Mouse (Mus musculus) urinary bladder, postnatal 10 days (tissue): ENCODE results near the gene Hectd3.

ENCODE experiments used
- DNase-seq: peaks from one replicate; pipeline ENCODE4 v3.0.0; 2022; ENCODE audit warnings: low spot score

Hectd3 gene

DNA sequence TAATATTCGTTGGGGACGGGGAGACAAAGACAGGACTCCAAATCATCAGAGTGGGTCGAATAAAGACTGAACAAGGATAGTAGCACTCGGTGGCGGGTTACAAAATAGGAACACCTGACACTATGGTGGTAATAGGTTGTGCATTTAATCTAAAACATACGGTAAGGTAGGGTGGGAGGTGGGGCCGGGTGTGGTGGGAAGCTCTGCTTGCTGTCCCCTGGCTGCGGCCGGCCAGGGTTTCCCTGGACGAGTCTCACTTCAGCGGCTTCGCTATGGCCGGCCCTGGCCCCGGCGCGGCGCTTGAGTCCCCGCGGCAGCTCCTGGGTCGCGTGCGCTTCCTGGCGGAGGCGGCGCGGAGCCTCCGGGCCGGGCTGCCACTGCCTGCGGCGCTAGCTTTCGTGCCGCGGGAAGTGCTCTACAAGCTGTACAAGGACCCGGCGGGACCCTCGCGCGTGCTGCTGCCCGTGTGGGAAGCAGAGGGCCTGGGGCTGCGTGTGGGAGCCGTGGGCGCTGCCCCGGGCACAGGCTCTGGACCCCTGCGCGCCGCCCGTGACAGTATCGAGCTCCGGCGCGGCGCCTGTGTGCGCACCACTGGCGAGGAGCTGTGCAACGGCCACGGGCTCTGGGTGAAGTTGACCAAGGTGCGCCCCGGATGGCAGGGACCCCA, at the start of gene Hectd3:
Gene Hectd3, plus strand, starts transcription at position 187 of the 667 bp plus-strand sequence.
- DNase-seq, result no peak

GRCm38 (mm10) chr4:116951642-116952041, 43.5 kb upstream of the Hectd3 start:
- DNase-seq, result no peak

GRCm38 (mm10) chr4:116954951-116955350, 40.2 kb upstream of the Hectd3 start:
- DNase-seq, result no peak

DNA sequence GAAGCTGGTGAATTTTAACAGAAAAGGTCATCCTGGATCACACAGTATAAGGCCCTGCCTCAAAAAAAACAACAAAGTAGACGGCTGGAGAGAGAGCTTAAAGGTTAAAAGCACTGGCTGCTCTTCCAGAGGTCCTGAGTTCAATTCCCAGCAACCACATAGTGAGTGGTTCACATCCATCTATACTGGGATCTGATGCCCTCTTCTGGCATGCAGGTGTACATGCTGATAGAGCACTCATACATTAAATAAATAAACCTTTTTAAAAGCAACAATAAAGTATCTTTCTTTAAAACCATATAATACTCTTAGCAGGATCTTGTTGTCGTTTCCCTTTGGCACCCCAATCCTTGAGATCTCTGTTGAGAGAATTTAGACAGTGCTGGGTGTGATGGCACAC, 18.6 kb upstream of the Hectd3 start:
- DNase-seq, result no peak

DNA sequence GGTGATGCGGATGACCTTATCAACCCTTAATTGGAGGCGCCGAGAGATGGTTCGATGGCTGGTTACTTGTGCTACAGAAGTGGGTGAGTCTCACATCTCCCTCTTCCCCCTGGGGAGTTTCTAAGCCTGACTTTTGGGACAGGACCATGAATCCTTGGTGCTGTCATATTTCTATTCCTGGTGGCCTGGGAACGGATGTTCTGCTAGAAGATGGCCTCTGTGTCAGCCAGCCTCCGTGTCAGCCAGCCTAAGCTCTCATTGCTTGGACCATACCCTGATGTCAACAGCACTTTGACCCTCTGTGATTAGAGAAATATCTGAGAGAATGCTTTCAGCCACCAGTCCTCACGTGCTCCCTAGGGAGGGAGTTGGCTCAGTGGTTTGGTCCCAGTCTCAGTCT, 9.4 kb upstream of the Hectd3 start:
- no peak for DNase-seq

DNA sequence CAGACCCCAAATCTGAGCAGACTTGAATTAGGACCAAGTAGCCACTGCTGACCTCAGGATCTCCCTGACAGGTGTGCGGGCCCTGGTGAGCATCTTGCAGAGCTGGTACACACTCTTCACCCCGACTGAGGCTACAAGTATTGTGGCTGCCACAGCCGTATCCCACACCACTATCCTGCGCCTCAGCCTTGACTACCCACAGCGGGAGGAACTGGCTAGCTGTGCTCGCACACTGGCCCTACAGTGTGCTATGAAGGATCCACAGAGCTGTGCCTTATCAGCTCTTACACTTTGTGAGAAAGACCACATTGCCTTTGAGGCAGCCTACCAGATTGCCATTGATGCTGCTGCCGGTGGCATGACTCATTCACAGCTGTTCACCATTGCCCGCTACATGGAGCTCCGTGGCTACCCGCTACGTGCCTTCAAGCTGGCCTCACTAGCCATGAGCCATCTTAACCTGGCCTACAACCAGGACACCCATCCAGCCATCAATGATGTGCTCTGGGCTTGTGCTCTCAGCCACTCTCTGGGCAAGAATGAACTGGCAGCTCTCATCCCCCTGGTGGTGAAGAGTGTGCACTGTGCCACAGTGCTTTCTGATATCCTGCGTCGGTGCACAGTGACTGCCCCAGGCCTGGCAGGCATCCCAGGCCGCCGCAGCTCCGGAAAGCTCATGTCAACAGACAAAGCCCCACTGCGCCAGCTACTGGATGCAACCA, 8.6 kb upstream of the Hectd3 start:
- DNase-seq, result no peak

GRCm38 (mm10) chr4:116987122-116987456, 8.0 kb upstream of the Hectd3 start:
- DNase-seq, result no peak

GRCm38 (mm10) chr4:116989731-116990130, 5.4 kb upstream of the Hectd3 start:
- DNase-seq, result no peak

DNA sequence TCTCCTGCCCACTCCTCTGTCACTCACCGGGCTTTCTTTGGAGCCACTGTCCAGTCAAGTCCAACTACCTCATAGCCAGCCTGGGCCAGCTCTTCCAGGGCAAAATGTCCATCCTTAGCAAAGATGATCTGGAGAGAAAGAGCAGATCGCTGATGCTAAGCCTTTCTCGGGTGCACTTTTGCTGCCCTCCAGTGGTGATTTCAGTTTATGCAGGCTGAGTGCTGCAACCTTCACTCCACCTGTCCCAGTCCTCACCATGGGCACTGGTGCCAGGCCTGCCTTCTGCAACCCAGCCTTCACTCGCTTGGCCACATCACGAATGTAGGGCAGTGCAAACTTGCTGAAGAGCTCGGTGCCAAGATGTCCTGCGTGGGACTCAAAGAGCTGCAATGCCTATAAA, 3.8 kb upstream of the Hectd3 start:
- DNase-seq, result no peak

- DNase-seq, result peak; percentile 60
Observed at GRCm38 (mm10) chr4:116993672-116994621, 1.2 kb upstream of the Hectd3 start, which contains the start of gene Urod. Gene Urod (minus strand): TSS chr4:116994413.

- DNase-seq, result no peak
Observed at GRCm38 (mm10) chr4:116995798-116996135, 650 bp downstream of the Hectd3 start.

GRCm38 (mm10) chr4:116999513-117000154, 4.5 kb downstream of the Hectd3 start:
- no peak for DNase-seq

DNA sequence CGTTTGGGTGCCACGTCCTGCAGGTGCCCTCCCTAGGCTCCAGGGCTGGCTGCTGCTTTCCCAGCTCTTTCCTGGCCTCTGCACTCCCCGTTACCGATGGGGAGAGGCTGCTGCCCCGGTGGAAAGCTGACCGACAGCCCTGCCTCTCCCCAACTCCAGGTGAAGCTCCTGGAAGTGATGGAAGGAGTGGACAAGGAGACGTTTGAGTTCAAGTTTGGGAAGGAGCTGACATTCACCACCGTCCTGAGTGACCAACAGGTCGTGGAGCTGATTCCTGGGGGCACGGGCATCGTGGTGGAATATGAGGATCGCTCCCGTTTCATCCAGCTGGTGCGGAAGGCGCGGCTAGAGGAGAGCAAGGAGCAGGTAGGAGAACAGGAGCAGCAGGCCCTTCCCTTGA, 6.8 kb downstream of the Hectd3 start:
- no peak for DNase-seq

DNA sequence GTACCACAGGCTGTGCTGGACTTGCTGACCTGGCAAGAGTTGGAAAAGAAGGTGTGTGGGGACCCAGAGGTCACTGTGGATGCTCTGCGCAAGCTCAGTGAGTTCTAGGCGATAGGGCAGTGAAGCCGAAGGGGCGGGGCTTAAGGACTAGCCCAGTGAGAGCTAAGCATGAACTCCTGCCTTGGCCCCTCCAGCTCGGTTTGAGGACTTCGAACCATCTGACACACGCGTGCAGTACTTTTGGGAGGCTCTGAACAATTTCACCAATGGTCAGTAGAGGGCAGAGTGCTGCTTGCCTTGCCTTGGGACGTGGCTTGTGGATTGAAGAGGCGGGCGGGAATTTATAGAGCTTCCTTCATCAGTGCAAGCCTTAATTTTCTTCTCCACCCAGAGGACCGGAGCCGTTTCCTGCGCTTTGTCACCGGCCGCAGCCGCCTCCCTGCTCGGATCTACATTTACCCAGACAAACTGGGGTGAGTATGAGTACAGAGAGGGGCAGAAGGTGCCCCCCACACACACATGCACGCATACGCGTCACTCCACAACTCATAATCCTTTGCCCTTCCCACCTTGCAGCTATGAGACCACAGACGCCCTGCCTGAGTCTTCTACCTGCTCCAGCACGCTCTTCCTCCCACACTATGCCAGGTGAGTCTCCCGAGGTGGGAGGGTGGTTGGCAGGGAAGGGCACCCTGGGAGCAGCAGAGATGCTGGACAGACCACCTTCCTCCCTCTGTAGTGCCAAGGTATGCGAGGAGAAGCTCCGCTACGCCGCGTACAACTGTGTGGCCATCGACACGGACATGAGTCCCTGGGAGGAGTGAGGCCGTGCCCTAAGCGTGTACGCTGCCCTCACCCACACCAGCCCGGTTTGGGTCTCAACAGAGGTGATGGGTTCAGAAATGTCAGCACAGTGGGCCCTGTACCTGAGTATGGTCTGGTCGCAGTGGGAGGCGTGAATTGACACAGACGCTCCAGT, 7.7 kb downstream of the Hectd3 start:
- no peak for DNase-seq

GRCm38 (mm10) chr4:117004649-117005048, 9.5 kb downstream of the Hectd3 start:
- DNase-seq, result no peak

DNA sequence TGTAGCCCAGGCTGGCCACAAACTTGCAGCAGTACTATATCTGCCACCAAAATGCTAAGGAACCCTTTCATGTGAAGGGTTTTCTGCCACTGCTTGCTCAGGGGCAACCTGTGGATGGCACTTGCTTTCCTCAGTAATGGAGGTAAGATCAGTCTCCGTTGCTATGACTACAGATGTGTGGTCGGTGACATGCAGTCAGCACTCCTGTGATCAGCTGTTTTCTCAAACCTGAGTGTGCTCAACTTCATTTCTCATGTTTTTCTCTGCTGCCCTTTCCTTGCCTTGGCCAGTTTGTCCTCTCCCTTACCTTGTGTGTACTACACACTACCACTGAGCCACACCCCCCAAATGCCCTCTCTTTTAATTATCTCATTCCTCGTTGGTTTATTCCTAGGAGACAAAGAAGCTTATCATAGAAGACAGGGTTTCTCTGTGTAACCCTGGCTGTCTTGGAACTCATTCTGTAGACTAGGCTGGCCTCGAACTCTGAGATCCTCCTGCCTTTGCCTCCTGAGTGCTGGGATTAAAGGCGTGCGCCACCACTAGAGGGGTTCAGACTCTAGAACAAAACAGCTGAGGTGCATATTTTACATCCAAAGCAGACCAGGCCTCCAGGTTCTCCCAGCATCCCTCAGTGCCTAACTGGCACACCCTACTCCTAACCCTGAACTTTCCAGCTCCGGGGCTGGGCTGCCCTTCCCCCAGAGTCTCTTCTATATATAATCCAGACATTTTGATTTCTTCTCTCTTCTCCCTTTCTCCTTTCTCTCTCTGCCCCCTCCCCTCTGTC, 10.7 kb downstream of the Hectd3 start:
- no peak for DNase-seq

GRCm38 (mm10) chr4:117007058-117007457, 11.9 kb downstream of the Hectd3 start:
- DNase-seq, result no peak

DNA sequence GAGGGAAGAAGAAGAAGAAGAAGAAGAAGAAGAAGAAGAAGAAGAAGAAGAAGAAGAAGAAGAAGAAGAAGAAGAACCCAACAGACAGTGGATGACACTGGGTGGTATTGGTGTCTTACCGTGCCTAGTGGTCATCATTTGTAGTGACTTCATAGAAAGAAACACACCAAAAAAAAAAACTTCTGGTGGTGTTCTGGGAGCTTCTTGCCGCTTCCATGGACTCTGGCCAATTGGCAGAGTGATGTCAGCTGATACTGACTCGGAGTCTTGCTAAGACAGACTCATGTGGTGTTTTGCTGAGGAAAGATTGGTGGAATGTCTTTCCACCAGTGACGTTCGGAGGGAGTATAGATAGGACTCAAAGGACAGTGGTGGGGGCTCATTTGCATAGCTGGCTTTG, 15.1 kb downstream of the Hectd3 start:
- no peak for DNase-seq

- no peak for DNase-seq
Observed at GRCm38 (mm10) chr4:117013596-117013995, 18.5 kb downstream of the Hectd3 start.

- DNase-seq, result no peak
Observed at GRCm38 (mm10) chr4:117014901-117015415, 19.8 kb downstream of the Hectd3 start.
